Mouse (Mus musculus) heart, postnatal 14 days (tissue): Measurements from ENCODE around the gene Cacna2d3. TPM values are rescaled to one million over a fixed set of nuclear protein-coding genes. Genes with fewer than 3 reads are reported as not detected.

Experiments used
- DNase-seq, 2 experiments: peaks; one replicate each; pipeline ENCODE4 v3.0.0; 2021 to 2022
- intact Hi-C: fragments of 180-260 bp; cut with DNase I; formaldehyde crosslinking; loops from one replicate; pipeline ENCODE4 v1.15.1; 2025
- total RNA-seq, 2 experiments: library from RNA; stranded (reverse); gene quantifications; 2 replicates each; pipeline ENCODE4 v1.2.3; 2021

Cacna2d3 gene
- total RNA-seq, 2 experiments from 2014 or later: 0.07 to 0.17 TPM

DNA sequence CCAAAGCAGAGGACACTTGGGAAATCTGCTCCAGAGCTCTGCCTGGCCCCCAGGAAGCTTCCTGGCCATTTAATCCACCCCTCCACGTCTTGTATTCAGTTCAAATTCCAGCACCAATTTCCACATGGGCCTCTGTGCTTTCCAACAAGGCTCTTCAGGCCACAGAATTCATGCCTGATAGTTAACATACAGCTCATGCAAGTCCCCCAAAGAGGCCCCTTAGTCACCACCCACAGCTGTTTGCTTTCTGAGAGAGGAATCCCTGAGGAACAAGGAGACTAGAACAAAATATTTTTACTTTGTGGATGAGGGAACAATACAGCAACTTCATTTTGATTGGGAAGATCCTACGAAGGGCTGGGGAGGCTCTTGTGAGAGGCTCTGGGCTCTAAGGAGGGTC, 444.0 kb downstream of the Cacna2d3 start:
- intact Hi-C loops: no loop called here
- peak; percentile 2 to 4 for DNase-seq

DNA sequence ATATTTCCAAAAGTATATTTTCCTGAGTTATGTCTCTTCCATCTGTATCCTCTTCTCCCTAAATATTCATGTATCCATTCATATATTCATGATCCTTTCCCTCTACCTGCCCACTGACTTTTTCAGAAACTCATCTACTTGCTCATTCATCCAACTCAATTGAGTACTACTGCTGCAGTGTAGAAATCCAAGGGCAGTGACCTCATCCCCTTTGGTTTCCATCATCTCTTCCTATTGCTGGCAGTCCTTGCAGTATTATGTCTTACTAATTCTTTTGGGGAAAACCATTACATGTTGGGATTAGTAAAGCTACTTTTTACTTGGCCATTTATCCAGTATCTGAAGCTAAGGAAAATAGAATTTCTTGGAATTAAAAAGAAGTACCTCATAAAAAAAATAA, 447.8 kb downstream of the Cacna2d3 start:
- intact Hi-C loops: no loop called here
- DNase-seq: no peak

DNA sequence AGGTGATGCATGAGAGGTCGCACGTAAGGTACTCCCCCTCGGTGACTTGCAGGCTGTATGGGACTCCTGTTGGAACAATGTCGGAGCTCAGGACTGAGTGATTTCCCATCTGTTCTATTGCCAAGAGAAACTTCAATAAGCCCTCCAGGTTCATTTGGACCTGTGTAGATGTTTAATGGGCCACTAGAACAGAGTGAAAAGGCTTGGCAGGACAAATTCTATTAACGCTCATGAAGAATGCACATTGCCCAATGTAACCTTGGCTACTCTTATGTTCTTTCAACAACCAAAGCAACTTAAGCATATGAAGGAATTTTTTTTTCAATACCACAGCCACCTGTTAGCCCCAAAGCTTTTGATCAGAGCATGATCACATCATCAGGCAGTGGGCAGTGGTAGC, 451.1 kb downstream of the Cacna2d3 start:
- intact Hi-C loops: no loop called here
- no peak for DNase-seq

DNA sequence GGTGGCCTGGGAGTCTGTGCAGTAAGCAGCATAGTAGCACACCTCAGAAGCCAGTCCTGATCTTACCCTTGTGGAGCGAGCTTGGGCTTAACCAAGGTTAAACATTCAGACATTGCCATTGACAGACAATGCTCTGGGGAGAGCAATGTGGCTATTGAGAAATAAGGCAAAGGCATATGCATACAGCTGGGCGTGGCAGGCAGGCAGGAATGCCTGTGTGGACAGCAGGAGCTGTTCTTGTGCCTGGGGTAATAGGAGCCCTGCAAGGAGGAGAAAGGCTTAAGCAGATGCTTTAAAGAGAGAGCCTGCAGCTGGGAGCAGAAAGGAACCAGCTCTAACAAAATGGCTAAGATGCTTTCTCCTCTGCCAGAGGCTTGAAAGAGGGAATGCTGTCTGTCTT, 451.8 kb downstream of the Cacna2d3 start:
- DNase-seq: no peak
- intact Hi-C loops: no loop called here

DNA sequence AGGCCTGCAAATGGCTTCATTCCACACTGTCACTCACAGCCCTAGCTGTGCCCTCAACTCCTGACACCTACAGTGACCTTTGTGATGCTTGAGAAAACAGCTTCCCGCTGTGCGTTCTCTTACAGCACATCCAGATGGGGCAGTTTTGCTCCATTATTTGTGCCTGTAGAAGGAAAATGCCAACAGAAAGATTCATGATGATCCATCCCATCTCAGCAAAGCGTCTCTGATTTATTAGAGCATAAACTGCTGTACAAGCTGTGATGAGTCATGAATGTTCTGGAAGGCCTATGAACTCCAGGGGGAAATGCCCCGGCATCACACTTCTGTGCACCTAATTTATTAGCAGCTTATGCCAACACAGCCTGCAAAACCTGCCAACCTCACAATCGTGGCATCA, 453.1 kb downstream of the Cacna2d3 start:
- intact Hi-C loops: no loop called here
- DNase-seq: no peak

- DNase-seq: peak in 1 of 2 experiments; percentile 12
- intact Hi-C loops: no loop called here
Observed at GRCm38 (mm10) chr14:29267233-29267874, 454.3 kb downstream of the Cacna2d3 start.

GRCm38 (mm10) chr14:29260621-29261020, 461.0 kb downstream of the Cacna2d3 start:
- intact Hi-C loops: no loop called here
- no peak for DNase-seq

DNA sequence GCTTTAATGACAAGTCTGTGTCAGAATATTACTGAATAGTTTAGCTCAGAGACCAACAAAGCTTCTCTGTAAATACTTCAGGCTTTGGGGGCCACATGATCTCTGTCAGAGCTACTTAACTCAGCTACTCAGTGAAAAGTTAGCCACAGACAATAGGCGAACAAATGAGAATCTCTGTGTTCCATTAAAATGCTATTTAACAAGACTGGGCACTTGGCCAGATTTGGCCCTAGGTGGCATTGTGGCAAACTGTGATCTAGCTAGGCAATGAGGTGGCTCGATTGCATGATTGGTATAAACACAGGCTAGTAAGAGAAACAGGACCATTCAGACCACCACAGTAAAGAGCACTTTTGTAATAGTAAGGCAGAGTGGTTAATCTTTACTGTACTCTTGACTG, 478.1 kb downstream of the Cacna2d3 start:
- intact Hi-C loops: no loop called here

GRCm38 (mm10) chr14:29238446-29238845, 483.2 kb downstream of the Cacna2d3 start:
- DNase-seq: no peak
- intact Hi-C loops: no loop called here

More for the DNA sequence above, 478.1 kb downstream of the Cacna2d3 start:
- no peak for DNase-seq

GRCm38 (mm10) chr14:29228976-29229716, 492.5 kb downstream of the Cacna2d3 start:
- intact Hi-C loops: no loop called here
- no peak for DNase-seq

- DNase-seq: no peak
- intact Hi-C loops: no loop called here
Observed at GRCm38 (mm10) chr14:29228471-29228870, 493.2 kb downstream of the Cacna2d3 start.

DNA sequence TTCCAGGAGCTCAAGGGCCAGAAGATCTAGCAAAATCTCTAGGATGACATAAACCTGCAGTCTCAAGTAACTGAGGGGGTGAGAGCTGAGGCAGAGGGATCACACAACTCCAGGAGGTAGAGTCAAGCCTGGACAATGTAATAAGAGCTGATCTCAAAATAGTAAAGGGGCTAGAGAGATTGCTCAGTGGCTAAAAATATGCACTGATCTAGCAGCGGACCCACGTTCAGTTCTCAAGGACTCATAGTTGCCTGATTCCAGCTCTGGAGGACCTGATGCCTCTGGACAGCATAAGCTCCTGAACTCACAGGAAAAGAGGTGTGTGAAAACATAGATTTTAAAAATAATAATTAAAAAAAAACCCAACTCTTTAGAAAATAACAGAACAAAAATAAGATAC, 493.7 kb downstream of the Cacna2d3 start:
- DNase-seq: no peak
- intact Hi-C loops: no loop called here

DNA sequence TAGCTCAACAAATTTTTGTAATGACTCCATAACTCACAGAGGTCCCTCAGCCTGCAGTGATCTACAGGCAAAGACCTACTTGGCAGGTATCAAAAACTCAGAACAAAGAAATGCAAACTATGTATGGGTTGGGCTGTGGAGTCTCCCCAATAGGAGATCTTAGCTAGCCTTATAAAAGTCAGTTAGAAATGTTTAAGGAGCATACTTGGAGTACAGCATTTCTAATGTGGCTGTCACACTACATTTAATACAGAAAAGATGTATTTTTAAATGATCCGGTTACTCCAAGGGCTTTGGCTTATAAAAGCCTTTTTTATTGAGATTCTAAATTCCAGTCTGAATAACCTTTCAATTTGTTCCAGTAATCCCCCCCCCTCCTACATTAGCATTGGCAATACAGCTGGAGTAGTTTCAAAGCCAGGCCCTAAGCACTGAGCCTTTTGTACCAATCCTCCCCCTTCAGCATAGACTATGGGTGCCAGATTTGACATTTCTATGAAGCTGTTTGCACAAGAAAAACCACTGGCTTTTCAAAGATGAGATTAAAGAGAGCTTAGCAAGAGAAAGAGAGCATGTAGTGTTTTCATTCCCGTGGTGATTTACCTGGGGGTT, 495.8 kb downstream of the Cacna2d3 start:
- intact Hi-C loops: no loop called here
- DNase-seq: no peak

DNA sequence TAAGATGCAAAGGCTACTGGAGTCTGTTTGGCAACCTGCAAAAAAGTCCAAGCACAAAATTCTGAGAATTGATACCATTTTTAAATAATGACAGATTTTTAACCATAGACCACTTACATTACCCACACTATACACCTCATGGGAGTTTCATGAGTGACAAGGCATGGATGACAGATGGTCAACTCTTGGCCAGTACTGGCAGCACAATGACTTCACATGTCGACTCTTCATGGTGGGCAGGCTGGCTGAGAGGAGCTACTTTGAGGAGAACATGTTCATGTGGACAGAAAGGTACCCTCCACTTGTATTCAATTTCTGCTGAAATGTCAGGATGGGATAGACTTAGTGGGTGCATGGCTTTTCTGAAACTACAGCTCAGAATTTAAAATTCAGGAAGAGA, 498.7 kb downstream of the Cacna2d3 start:
- DNase-seq: no peak
- intact Hi-C loops: no loop called here

- intact Hi-C loops: no loop called here
Observed at GRCm38 (mm10) chr14:29222191-29222882, 499.3 kb downstream of the Cacna2d3 start.

DNA sequence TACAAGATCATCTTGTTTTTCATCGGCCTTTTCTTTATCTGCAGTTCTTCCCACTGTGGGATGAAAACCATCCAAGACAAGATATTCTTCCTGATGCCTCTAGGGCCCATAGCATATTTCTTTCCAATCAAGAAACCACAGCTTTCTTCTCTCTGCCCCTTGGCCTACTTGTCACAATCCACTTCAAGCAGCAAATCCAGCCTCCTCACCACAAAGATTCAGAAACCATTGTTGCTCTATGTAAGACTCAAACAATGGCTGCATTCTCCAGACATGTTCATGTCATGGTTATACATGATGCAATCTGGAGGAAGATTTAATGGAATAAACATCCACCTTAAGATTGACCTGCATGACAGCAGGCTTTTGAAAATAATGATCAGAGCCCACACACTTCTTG, 505.6 kb downstream of the Cacna2d3 start:
- intact Hi-C loops: no loop called here
- no peak for DNase-seq

More at GRCm38 (mm10) chr14:29222191-29222882, 499.3 kb downstream of the Cacna2d3 start:
- no peak for DNase-seq

GRCm38 (mm10) chr14:29204967-29205268, 516.7 kb downstream of the Cacna2d3 start:
- intact Hi-C loops: no loop called here
- no peak for DNase-seq

DNA sequence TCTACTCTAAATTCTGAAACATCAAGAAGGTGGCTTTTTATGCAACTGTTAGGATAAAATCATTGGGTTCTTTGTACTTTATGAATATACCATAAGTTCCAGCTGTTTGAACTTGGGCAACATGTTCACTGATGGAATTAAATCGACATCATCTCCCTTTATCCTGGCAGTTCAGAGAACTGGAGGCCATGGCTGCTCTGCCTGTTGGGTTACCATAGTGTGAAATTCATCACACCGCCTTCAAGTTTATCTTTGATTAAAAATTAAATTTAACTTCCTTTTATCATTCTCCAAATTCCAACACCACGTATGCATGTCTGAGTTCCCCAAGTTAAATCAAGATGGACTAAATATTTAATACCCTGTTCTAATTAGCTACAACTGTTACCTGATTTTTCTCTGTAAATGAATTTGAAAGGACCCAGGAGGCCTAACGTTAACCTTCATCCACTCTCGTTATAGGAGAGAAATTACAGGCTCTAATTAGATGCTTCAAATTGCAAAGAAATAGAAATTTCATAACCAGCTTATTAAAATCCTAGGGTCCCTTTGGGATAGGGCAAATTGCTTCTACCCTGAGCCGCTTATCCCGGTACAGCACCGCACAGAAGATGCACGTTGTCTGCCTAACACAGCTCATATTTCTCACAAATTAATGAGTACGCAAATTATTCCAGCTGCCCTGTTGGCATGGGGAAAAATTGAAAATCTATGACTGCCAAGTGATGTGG, 517.3 kb downstream of the Cacna2d3 start:
- intact Hi-C loops: no loop called here
- DNase-seq: no peak

DNA sequence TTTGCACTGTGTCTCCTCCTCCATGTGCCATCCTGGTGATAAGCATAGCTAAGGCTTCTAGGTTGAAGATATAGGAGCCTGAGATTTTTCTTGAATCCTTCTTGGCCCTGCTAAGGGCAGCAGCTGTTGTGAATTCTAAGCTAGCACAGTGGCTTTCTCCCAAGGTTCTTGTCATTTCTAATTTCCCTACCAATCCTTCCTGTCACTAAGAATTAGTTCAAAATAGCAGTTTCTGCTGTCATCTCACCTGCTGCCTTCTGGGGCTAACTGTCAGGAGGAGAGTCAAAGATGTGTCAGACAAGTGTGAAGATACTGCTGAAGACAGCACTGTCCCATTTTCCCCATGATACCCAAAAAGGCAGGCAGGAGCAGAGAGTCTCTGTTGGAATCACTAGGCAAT, 525.5 kb downstream of the Cacna2d3 start:
- intact Hi-C loops: no loop called here
- no peak for DNase-seq

GRCm38 (mm10) chr14:29191426-29191825, 530.2 kb downstream of the Cacna2d3 start:
- intact Hi-C loops: no loop called here
- no peak for DNase-seq

GRCm38 (mm10) chr14:29183730-29184129, 537.9 kb downstream of the Cacna2d3 start:
- intact Hi-C loops: no loop called here

More at GRCm38 (mm10) chr14:29183730-29184129, 537.9 kb downstream of the Cacna2d3 start:
- DNase-seq: no peak
